Mouse (Mus musculus) limb, embryonic 12.5 days (tissue): ENCODE results near the gene Gm26920. TPM values are rescaled to one million over a fixed set of nuclear protein-coding genes. Genes with fewer than 3 reads are reported as not detected.

Experiments used
- ATAC-seq: fragments of 200-750 bp; cut with Nextera tagmentation; 2 replicates; pipeline ENCODE4 v1.8.0; 2017; ENCODE audit warnings: low read depth, moderate TSS enrichment; ENCODE audit not compliant: insufficient number of reproducible peaks, insufficient read depth, low FRiP score, low TSS enrichment
- H3K27ac ChIP-seq: fragments of 300-500 bp; sonication (generic); 2 replicates; pipeline ENCODE4 v1.5.1; 2016; ENCODE audit warnings: mild to moderate bottlenecking, moderate library complexity
- H3K27me3 ChIP-seq: fragments of 300-500 bp; sonication (generic); 2 replicates; pipeline ENCODE4 v1.6.1; 2016; ENCODE audit warnings: mild to moderate bottlenecking, moderate library complexity
- H3K36me3 ChIP-seq: fragments of 300-500 bp; sonication (generic); 2 replicates; pipeline ENCODE4 v1.6.1; 2016; ENCODE audit warnings: mild to moderate bottlenecking, moderate library complexity
- H3K4me1 ChIP-seq: fragments of 300-500 bp; sonication (generic); replicated peaks from 2 replicates; pipeline ENCODE4 v1.6.1; 2016
- H3K4me2 ChIP-seq: fragments of 300-500 bp; sonication (generic); 2 replicates; pipeline ENCODE4 v1.6.1; 2016; ENCODE audit warnings: mild to moderate bottlenecking, moderate library complexity
- H3K4me3 ChIP-seq: fragments of 300-500 bp; sonication (generic); replicated peaks from 2 replicates; pipeline ENCODE4 v1.5.1; 2016; ENCODE audit warnings: mild to moderate bottlenecking
- H3K9ac ChIP-seq: fragments of 300-500 bp; sonication (generic); replicated peaks from 2 replicates; pipeline ENCODE4 v1.6.1; 2016; ENCODE audit warnings: mild to moderate bottlenecking, moderate library complexity
- H3K9me3 ChIP-seq: fragments of 300-500 bp; sonication (generic); 2 replicates; pipeline ENCODE4 v1.6.1; 2016; ENCODE audit warnings: mild to moderate bottlenecking, moderate library complexity
- WGBS: fragments of 180-500 bp; shearing (Covaris S2); methylation state at CpG from one replicate; pipeline ENCODE4 v1.1.7; 2016; 5-methylcytosine and 5-hydroxymethylcytosine counted together
- polyA plus RNA-seq: library from polyadenylated mRNA; unstranded; fragments of >200 nt; fragmentation: Nextera tagmentation; extraction: Ambion mirVana; gene quantifications from 2 replicates; pipeline ENCODE4 v1.2.1, GENCODE M21; 2016

Gm26920 gene
- polyA plus RNA-seq, 1 experiment from 2014 or later = 3.4 TPM

GRCm38 (mm10) chr7:30053591-30053990 is 36.6 kb downstream of the Gm26920 start:
- peaks cover 15% of the 10 kb centered on the region for H3K4me1 ChIP-seq

GRCm38 (mm10) chr7:30050882-30051548 is 39.2 kb downstream of the Gm26920 start, which contains the start of gene Zfp14:
Zfp14 (minus strand) TSS chr7:30051380.
- peak; percentile 96 for ATAC-seq

More at GRCm38 (mm10) chr7:30053591-30053990, 36.6 kb downstream of the Gm26920 start:
- Histone ChIP-seq H3K9me3 (no peaks in the 10 kb centered on the region), H3K4me3 (no peak overlapping the region), H3K27ac (peak overlapping the region; percentile 41; the same call in 1 of the 2 replicates), H3K4me2 (no peak overlapping the region), H3K9ac (no peak overlapping the region), H3K36me3 (peaks cover 30% of the 10 kb centered on the region), H3K27me3 (no peaks in the 10 kb centered on the region)
- no peak for ATAC-seq
- 8% methylated on average over 3 of the region's 3 CpGs for WGBS

GRCm38 (mm10) chr7:30048126-30048525 is 42.1 kb downstream of the Gm26920 start:
- no peaks in the 10 kb centered on the region for H3K9me3 ChIP-seq
- no peak for ATAC-seq
- no peaks in the 10 kb centered on the region for H3K36me3 ChIP-seq
- no peaks in the 10 kb centered on the region for H3K27me3 ChIP-seq
- peaks cover 8% of the 10 kb centered on the region for H3K4me1 ChIP-seq
- 96% methylated on average over 4 of the region's 4 CpGs for whole genome bisulfite sequencing
- H3K4me3 ChIP-seq = no peak overlapping the region
- H3K4me2 ChIP-seq = no peak overlapping the region
- H3K27ac ChIP-seq = no peak overlapping the region
- no peak overlapping the region for H3K9ac ChIP-seq

More at GRCm38 (mm10) chr7:30050882-30051548, 39.2 kb downstream of the Gm26920 start, which contains the start of gene Zfp14:
- H3K9ac ChIP-seq = peak within 1 kb of the TSS; percentile 81
- peaks cover 15% of the 10 kb centered on the region for H3K4me1 ChIP-seq
- peaks cover 11% of the 10 kb centered on the region for H3K36me3 ChIP-seq
- H3K27me3 ChIP-seq = no peaks in the 10 kb centered on the region
- H3K9me3 ChIP-seq = no peaks in the 10 kb centered on the region
- peak within 1 kb of the TSS; percentile 78 for H3K4me2 ChIP-seq
- under 1% methylated on average over 40 of the region's 40 CpGs for WGBS
- peak within 1 kb of the TSS; percentile 88 for H3K27ac ChIP-seq
- H3K4me3 ChIP-seq = peak within 1 kb of the TSS; percentile 74

- ATAC-seq = no peak
- H3K27ac ChIP-seq = no peak overlapping the region
- H3K36me3 ChIP-seq = 0 out of 2 replicates have a peak, but pooled peaks cover 9% of the 10 kb centered on the region
- no peaks in the 10 kb centered on the region for H3K9me3 ChIP-seq
- H3K27me3 ChIP-seq = no peaks in the 10 kb centered on the region
- WGBS = 55% methylated on average over 9 of the region's 9 CpGs
- H3K9ac ChIP-seq = no peak overlapping the region
- no peaks in the 10 kb centered on the region for H3K4me1 ChIP-seq
- H3K4me2 ChIP-seq = no peak overlapping the region
- no peak overlapping the region for H3K4me3 ChIP-seq
Observed at GRCm38 (mm10) chr7:30044354-30044753, 45.9 kb downstream of the Gm26920 start.

GRCm38 (mm10) chr7:30034331-30034730 is 55.9 kb downstream of the Gm26920 start:
- H3K27me3 ChIP-seq = no peaks in the 10 kb centered on the region
- H3K9ac ChIP-seq = no peak overlapping the region
- H3K4me2 ChIP-seq = no peak overlapping the region
- no peak overlapping the region for H3K4me3 ChIP-seq
- no peaks in the 10 kb centered on the region for H3K9me3 ChIP-seq
- H3K27ac ChIP-seq = no peak overlapping the region
- ATAC-seq = no peak
- H3K4me1 ChIP-seq = no peaks in the 10 kb centered on the region
- WGBS = 89% methylated on average over 12 of the region's 12 CpGs
- peaks cover 22% of the 10 kb centered on the region for H3K36me3 ChIP-seq

GRCm38 (mm10) chr7:30031379-30031778 is 58.8 kb downstream of the Gm26920 start:
- Histone ChIP-seq H3K27ac (no peak overlapping the region), H3K4me2 (no peak overlapping the region), H3K36me3 (peaks cover 18% of the 10 kb centered on the region; the same call in 1 of the 2 replicates), H3K4me1 (peaks cover 6% of the 10 kb centered on the region; the same call in 1 of the 2 replicates), H3K27me3 (no peaks in the 10 kb centered on the region), H3K9me3 (no peaks in the 10 kb centered on the region), H3K4me3 (no peak overlapping the region), H3K9ac (no peak overlapping the region)
- 96% methylated on average over 3 of the region's 3 CpGs for WGBS
- ATAC-seq = no peak

GRCm38 (mm10) chr7:30030677-30031076 is 59.5 kb downstream of the Gm26920 start:
- Histone ChIP-seq H3K4me1 (peaks cover 9% of the 10 kb centered on the region; the same call in 1 of the 2 replicates), H3K9ac (no peak overlapping the region), H3K9me3 (no peaks in the 10 kb centered on the region), H3K27ac (no peak overlapping the region), H3K36me3 (peaks cover 24% of the 10 kb centered on the region; the same call in 1 of the 2 replicates), H3K4me2 (no peak overlapping the region), H3K27me3 (no peaks in the 10 kb centered on the region), H3K4me3 (no peak overlapping the region)
- ATAC-seq = no peak
- WGBS = 34% methylated on average over 6 of the region's 6 CpGs

- Histone ChIP-seq H3K4me3 (no peak overlapping the region), H3K27ac (no peak overlapping the region), H3K4me1 (peaks cover 9% of the 10 kb centered on the region; the same call in 1 of the 2 replicates), H3K9ac (no peak overlapping the region), H3K36me3 (peaks cover 44% of the 10 kb centered on the region), H3K9me3 (no peaks in the 10 kb centered on the region), H3K27me3 (no peaks in the 10 kb centered on the region), H3K4me2 (no peak overlapping the region)
- no peak for ATAC-seq
- 87% methylated on average over 3 of the region's 3 CpGs for WGBS
Observed at GRCm38 (mm10) chr7:30028572-30028971, 61.6 kb downstream of the Gm26920 start.

- H3K4me1 ChIP-seq = peaks cover 9% of the 10 kb centered on the region; the same call in 1 of the 2 replicates
- no peaks in the 10 kb centered on the region for H3K9me3 ChIP-seq
- peaks cover 56% of the 10 kb centered on the region for H3K36me3 ChIP-seq
- no peaks in the 10 kb centered on the region for H3K27me3 ChIP-seq
- H3K4me3 ChIP-seq = no peak overlapping the region
- H3K4me2 ChIP-seq = no peak overlapping the region
- 38% methylated on average over 4 of the region's 4 CpGs for WGBS
- H3K9ac ChIP-seq = no peak overlapping the region
- no peak for ATAC-seq
- peak overlapping the region; percentile 67; the same call in 1 of the 2 replicates for H3K27ac ChIP-seq
Observed at GRCm38 (mm10) chr7:30027331-30027730, 62.9 kb downstream of the Gm26920 start.

- WGBS = 73% methylated on average over 5 of the region's 5 CpGs
- Histone ChIP-seq H3K9ac (no peak overlapping the region), H3K36me3 (peaks cover 76% of the 10 kb centered on the region)
Observed at GRCm38 (mm10) chr7:30025358-30025757, 64.9 kb downstream of the Gm26920 start.

GRCm38 (mm10) chr7:30023800-30024199 is 66.4 kb downstream of the Gm26920 start:
- Histone ChIP-seq H3K9me3 (no peaks in the 10 kb centered on the region), H3K27ac (no peak overlapping the region), H3K36me3 (peaks cover 89% of the 10 kb centered on the region), H3K4me2 (no peak overlapping the region), H3K4me1 (peaks cover 9% of the 10 kb centered on the region; the same call in 1 of the 2 replicates), H3K27me3 (no peaks in the 10 kb centered on the region), H3K9ac (no peak overlapping the region), H3K4me3 (no peak overlapping the region)
- no peak for ATAC-seq
- 95% methylated on average over 8 of the region's 8 CpGs for WGBS

More at GRCm38 (mm10) chr7:30025358-30025757, 64.9 kb downstream of the Gm26920 start:
- no peak for ATAC-seq
- no peaks in the 10 kb centered on the region for H3K27me3 ChIP-seq
- no peaks in the 10 kb centered on the region for H3K9me3 ChIP-seq
- H3K27ac ChIP-seq = no peak overlapping the region
- H3K4me1 ChIP-seq = peaks cover 9% of the 10 kb centered on the region; the same call in 1 of the 2 replicates
- no peak overlapping the region for H3K4me2 ChIP-seq
- H3K4me3 ChIP-seq = no peak overlapping the region
